Mouse (Mus musculus): ENCODE measurements around the gene Itga3. TPM values are rescaled to one million over a fixed set of nuclear protein-coding genes. Genes with fewer than 3 reads are reported as not detected.

Itga3 gene
- polyA plus RNA-seq, 1 experiment from 2014 or later: 9.6 TPM

- peaks cover 13% of the 10 kb centered on the region for H3K4me1 ChIP-seq (ENCODE audit: control insufficient read depth, insufficient read depth, low read length)
Observed at GRCm38 (mm10) chr11:95040491-95041138, 36.0 kb downstream of the Itga3 start.

GRCm38 (mm10) chr11:95039766-95040165 lies 36.8 kb downstream of the Itga3 start:
- WGBS: 80% methylated on average over 4 of the region's 4 CpGs
- H3K4me2 ChIP-seq (ENCODE audit: low read depth, low read length): peak overlapping the region; percentile 80
- H3K9ac ChIP-seq (ENCODE audit: low read length): peak overlapping the region; percentile 95
- ATAC-seq (replicated peaks; ENCODE audit: extremely low read depth, insufficient read depth, low FRiP score): no peak
- no peaks in the 10 kb centered on the region for H3K27me3 ChIP-seq (ENCODE audit: control insufficient read depth, insufficient read depth, low read length)
- H3K36me3 ChIP-seq (ENCODE audit: control insufficient read depth, insufficient read depth): peaks cover 17% of the 10 kb centered on the region
- H3K9me3 ChIP-seq (replicated peaks; ENCODE audit: control insufficient read depth, low read length): no peaks in the 10 kb centered on the region
- peak overlapping the region; percentile 92 for H3K4me3 ChIP-seq (ENCODE audit: low read length)
- H3K27ac ChIP-seq (ENCODE audit: low read length): peak overlapping the region; percentile 96
- H3K4me1 ChIP-seq (ENCODE audit: control insufficient read depth, insufficient read depth, low read length): peaks cover 13% of the 10 kb centered on the region

More at GRCm38 (mm10) chr11:95040491-95041138, 36.0 kb downstream of the Itga3 start:
- Histone ChIP-seq H3K9me3 (replicated peaks; ENCODE audit: control insufficient read depth, low read length) (no peaks in the 10 kb centered on the region), H3K36me3 (ENCODE audit: control insufficient read depth, insufficient read depth) (peaks cover 17% of the 10 kb centered on the region), H3K9ac (ENCODE audit: low read length) (peak overlapping the region; percentile 95), H3K27me3 (ENCODE audit: control insufficient read depth, insufficient read depth, low read length) (no peaks in the 10 kb centered on the region), H3K4me2 (ENCODE audit: low read depth, low read length) (peak overlapping the region; percentile 80), H3K4me3 (ENCODE audit: low read length) (peak overlapping the region; percentile 92), H3K27ac (ENCODE audit: low read length) (peak overlapping the region; percentile 96)
- peak; percentile 69 for ATAC-seq (replicated peaks; ENCODE audit: extremely low read depth, insufficient read depth, low FRiP score)
- WGBS: 2% methylated on average over 20 of the region's 20 CpGs

GRCm38 (mm10) chr11:95038818-95039655 lies 37.6 kb downstream of the Itga3 start:
- WGBS: 81% methylated on average over 13 of the region's 13 CpGs

GRCm38 (mm10) chr11:95038156-95038817 lies 38.3 kb downstream of the Itga3 start:
- Histone ChIP-seq H3K36me3 (ENCODE audit: control insufficient read depth, insufficient read depth) (peaks cover 17% of the 10 kb centered on the region), H3K27me3 (ENCODE audit: control insufficient read depth, insufficient read depth, low read length) (no peaks in the 10 kb centered on the region), H3K4me1 (ENCODE audit: control insufficient read depth, insufficient read depth, low read length) (peaks cover 20% of the 10 kb centered on the region), H3K9me3 (replicated peaks; ENCODE audit: control insufficient read depth, low read length) (no peaks in the 10 kb centered on the region), H3K4me2 (ENCODE audit: low read depth, low read length) (no peak overlapping the region), H3K9ac (ENCODE audit: low read length) (no peak overlapping the region), H3K27ac (ENCODE audit: low read length) (no peak overlapping the region), H3K4me3 (ENCODE audit: low read length) (no peak overlapping the region)
- WGBS: 78% methylated on average over 14 of the region's 14 CpGs
- ATAC-seq (replicated peaks; ENCODE audit: extremely low read depth, insufficient read depth, low FRiP score): no peak

More at GRCm38 (mm10) chr11:95038818-95039655, 37.6 kb downstream of the Itga3 start:
- H3K4me3 ChIP-seq (ENCODE audit: low read length): no peak overlapping the region
- H3K36me3 ChIP-seq (ENCODE audit: control insufficient read depth, insufficient read depth): peaks cover 17% of the 10 kb centered on the region
- H3K27ac ChIP-seq (ENCODE audit: low read length): no peak overlapping the region
- H3K4me1 ChIP-seq (ENCODE audit: control insufficient read depth, insufficient read depth, low read length): peaks cover 13% of the 10 kb centered on the region
- H3K9me3 ChIP-seq (replicated peaks; ENCODE audit: control insufficient read depth, low read length): no peaks in the 10 kb centered on the region
- no peak overlapping the region for H3K9ac ChIP-seq (ENCODE audit: low read length)
- no peak overlapping the region for H3K4me2 ChIP-seq (ENCODE audit: low read depth, low read length)
- no peak for ATAC-seq (replicated peaks; ENCODE audit: extremely low read depth, insufficient read depth, low FRiP score)
- no peaks in the 10 kb centered on the region for H3K27me3 ChIP-seq (ENCODE audit: control insufficient read depth, insufficient read depth, low read length)

GRCm38 (mm10) chr11:95037306-95037705 lies 39.3 kb downstream of the Itga3 start:
- Histone ChIP-seq H3K4me3 (ENCODE audit: low read length) (no peak overlapping the region), H3K4me2 (ENCODE audit: low read depth, low read length) (no peak overlapping the region), H3K9me3 (replicated peaks; ENCODE audit: control insufficient read depth, low read length) (no peaks in the 10 kb centered on the region), H3K36me3 (ENCODE audit: control insufficient read depth, insufficient read depth) (peaks cover 17% of the 10 kb centered on the region), H3K27ac (ENCODE audit: low read length) (no peak overlapping the region), H3K9ac (ENCODE audit: low read length) (no peak overlapping the region), H3K27me3 (ENCODE audit: control insufficient read depth, insufficient read depth, low read length) (no peaks in the 10 kb centered on the region), H3K4me1 (ENCODE audit: control insufficient read depth, insufficient read depth, low read length) (peaks cover 22% of the 10 kb centered on the region)
- ATAC-seq (replicated peaks; ENCODE audit: extremely low read depth, insufficient read depth, low FRiP score): no peak
- WGBS: 65% methylated on average over 6 of the region's 6 CpGs

- H3K4me3 ChIP-seq (ENCODE audit: low read length): no peak overlapping the region
- no peak overlapping the region for H3K9ac ChIP-seq (ENCODE audit: low read length)
- H3K4me2 ChIP-seq (ENCODE audit: low read depth, low read length): no peak overlapping the region
- no peaks in the 10 kb centered on the region for H3K27me3 ChIP-seq (ENCODE audit: control insufficient read depth, insufficient read depth, low read length)
- 94% methylated on average over 5 of the region's 5 CpGs for WGBS
- peaks cover 18% of the 10 kb centered on the region for H3K4me1 ChIP-seq (ENCODE audit: control insufficient read depth, insufficient read depth, low read length)
- H3K36me3 ChIP-seq (ENCODE audit: control insufficient read depth, insufficient read depth): peaks cover 24% of the 10 kb centered on the region
- ATAC-seq (replicated peaks; ENCODE audit: extremely low read depth, insufficient read depth, low FRiP score): no peak
- no peaks in the 10 kb centered on the region for H3K9me3 ChIP-seq (replicated peaks; ENCODE audit: control insufficient read depth, low read length)
- no peak overlapping the region for H3K27ac ChIP-seq (ENCODE audit: low read length)
Observed at GRCm38 (mm10) chr11:95036521-95036920, 40.1 kb downstream of the Itga3 start.

- 65% methylated on average over 10 of the region's 10 CpGs for WGBS
- H3K9ac ChIP-seq (ENCODE audit: low read length): no peak overlapping the region
- ATAC-seq (replicated peaks; ENCODE audit: extremely low read depth, insufficient read depth, low FRiP score): no peak
Observed at GRCm38 (mm10) chr11:95034902-95035301, 41.7 kb downstream of the Itga3 start.

GRCm38 (mm10) chr11:95033617-95034016 lies 43.0 kb downstream of the Itga3 start:
- Histone ChIP-seq H3K4me2 (ENCODE audit: low read depth, low read length) (no peak overlapping the region), H3K27ac (ENCODE audit: low read length) (no peak overlapping the region), H3K4me1 (ENCODE audit: control insufficient read depth, insufficient read depth, low read length) (peaks cover 8% of the 10 kb centered on the region; the same call in 1 of the 2 replicates), H3K4me3 (ENCODE audit: low read length) (no peak overlapping the region), H3K9me3 (replicated peaks; ENCODE audit: control insufficient read depth, low read length) (no peaks in the 10 kb centered on the region), H3K27me3 (ENCODE audit: control insufficient read depth, insufficient read depth, low read length) (no peaks in the 10 kb centered on the region), H3K9ac (ENCODE audit: low read length) (peak overlapping the region; percentile 23; the same call in 1 of the 2 replicates), H3K36me3 (ENCODE audit: control insufficient read depth, insufficient read depth) (peaks cover 28% of the 10 kb centered on the region)
- 32% methylated on average over 14 of the region's 14 CpGs for WGBS
- no peak for ATAC-seq (replicated peaks; ENCODE audit: extremely low read depth, insufficient read depth, low FRiP score)

More at GRCm38 (mm10) chr11:95034902-95035301, 41.7 kb downstream of the Itga3 start:
- Histone ChIP-seq H3K9me3 (replicated peaks; ENCODE audit: control insufficient read depth, low read length) (no peaks in the 10 kb centered on the region), H3K36me3 (ENCODE audit: control insufficient read depth, insufficient read depth) (peaks cover 26% of the 10 kb centered on the region), H3K4me3 (ENCODE audit: low read length) (no peak overlapping the region), H3K4me1 (ENCODE audit: control insufficient read depth, insufficient read depth, low read length) (peaks cover 11% of the 10 kb centered on the region), H3K27me3 (ENCODE audit: control insufficient read depth, insufficient read depth, low read length) (no peaks in the 10 kb centered on the region), H3K27ac (ENCODE audit: low read length) (no peak overlapping the region), H3K4me2 (ENCODE audit: low read depth, low read length) (no peak overlapping the region)
